Mouse (Mus musculus): ENCODE data around the gene Snrpd3.

- TF ChIP-seq CTCF (IDR thresholded peaks at IDR 0.05; ENCODE audit: extremely low read depth, insufficient read length, insufficient replicate concordance, low read depth, low read length) (no peak), POLR2A (IDR thresholded peaks at IDR 0.05; ENCODE audit: low read depth, low read length) (no peak)
Measured at GRCm38 (mm10) chr10:75482271-75482670, 35.1 kb upstream of the Snrpd3 start.
